Mouse (Mus musculus) bone marrow macrophage, adult 2 months (primary cell): ENCODE measurements at regions not wholly inside any gene's neighbourhood (a gene's known extent, or its start where the extent isn't known, plus 50 kb on each side); places are given as distances from the start of the nearest gene placed in this dataset.

ENCODE experiments used
- CTCF ChIP-seq: IDR thresholded peaks from 2 replicates; pipeline ENCODE4 v1.5.1; 2012; ENCODE audit warnings: low read depth, mild to moderate bottlenecking, low read length, moderate library complexity
- POLR2A ChIP-seq: IDR thresholded peaks from 2 replicates; pipeline ENCODE4 v1.6.1; 2012; ENCODE audit warnings: mild to moderate bottlenecking, low read depth, low read length, borderline replicate concordance

- TF ChIP-seq CTCF (no peak), POLR2A (no peak)
Measured at GRCm38 (mm10) chr10:96515923-96516258, 100.9 kb upstream of the Btg1 start.
